Mouse (Mus musculus): ENCODE data around the gene Cyp46a1. TPM values are rescaled to one million over a fixed set of nuclear protein-coding genes. Genes with fewer than 3 reads are reported as not detected.

Gene Cyp46a1
- total RNA-seq, 2 experiments from 2014 or later: 172 to 174 TPM

DNA sequence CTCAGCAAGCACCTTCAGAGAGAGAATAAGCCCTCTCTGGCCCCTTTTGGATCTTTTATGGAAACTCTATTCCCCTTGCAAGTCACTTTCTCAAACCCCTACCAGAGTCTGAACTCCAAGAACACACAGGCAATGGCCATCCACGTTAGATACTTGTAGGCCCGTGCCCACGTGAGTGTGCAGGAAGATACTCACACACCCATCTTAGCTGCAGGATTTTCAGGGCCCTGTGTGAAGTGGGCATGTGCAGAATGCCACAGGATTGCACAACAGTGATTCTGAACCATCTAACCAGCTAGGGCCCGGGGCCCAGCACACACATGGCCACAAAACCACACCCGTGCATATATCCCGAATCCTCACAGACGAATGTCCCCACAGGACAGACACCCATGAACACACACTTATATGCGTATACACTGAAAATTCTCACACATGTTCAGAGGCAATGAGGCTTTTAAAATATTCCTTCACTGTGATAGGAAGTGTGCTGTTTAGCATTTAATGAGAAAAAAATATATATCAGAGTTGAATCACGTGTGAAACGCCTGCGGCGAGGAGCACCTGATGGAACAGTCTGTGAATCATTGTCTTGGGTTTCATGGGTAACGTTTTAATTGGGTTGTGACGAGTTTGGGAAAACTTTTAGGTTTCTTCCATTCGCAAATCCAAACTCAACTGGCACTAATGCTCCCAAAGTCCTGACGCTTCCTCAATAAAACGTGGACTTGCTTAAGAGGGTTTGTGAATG lies 60.5 kb downstream of the Cyp46a1 start:
- DNase-seq (ENCODE audit: extremely low spot score in 1 of 2, low spot score in 1 of 2): no peak

DNA sequence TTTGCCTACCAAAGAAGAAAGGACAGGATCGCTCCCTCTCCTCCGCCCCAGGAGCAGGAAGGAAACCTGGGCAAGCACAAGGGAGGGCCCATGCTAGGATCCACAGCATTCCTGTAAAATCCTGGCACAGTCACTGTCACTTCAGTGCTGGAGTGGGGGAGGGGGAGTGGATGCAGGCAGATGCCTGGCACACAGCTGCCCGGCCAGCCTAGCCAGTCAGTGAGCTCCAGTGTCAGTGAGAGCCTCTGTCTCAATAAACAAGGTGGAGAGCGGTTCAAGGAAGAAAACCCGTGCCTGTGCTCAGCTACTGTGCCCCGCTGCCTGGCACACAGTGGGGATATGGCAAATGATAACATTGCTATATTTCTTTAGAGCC lies 61.1 kb downstream of the Cyp46a1 start:
- no peak for DNase-seq (ENCODE audit: extremely low spot score in 1 of 2, low spot score in 1 of 2)

DNA sequence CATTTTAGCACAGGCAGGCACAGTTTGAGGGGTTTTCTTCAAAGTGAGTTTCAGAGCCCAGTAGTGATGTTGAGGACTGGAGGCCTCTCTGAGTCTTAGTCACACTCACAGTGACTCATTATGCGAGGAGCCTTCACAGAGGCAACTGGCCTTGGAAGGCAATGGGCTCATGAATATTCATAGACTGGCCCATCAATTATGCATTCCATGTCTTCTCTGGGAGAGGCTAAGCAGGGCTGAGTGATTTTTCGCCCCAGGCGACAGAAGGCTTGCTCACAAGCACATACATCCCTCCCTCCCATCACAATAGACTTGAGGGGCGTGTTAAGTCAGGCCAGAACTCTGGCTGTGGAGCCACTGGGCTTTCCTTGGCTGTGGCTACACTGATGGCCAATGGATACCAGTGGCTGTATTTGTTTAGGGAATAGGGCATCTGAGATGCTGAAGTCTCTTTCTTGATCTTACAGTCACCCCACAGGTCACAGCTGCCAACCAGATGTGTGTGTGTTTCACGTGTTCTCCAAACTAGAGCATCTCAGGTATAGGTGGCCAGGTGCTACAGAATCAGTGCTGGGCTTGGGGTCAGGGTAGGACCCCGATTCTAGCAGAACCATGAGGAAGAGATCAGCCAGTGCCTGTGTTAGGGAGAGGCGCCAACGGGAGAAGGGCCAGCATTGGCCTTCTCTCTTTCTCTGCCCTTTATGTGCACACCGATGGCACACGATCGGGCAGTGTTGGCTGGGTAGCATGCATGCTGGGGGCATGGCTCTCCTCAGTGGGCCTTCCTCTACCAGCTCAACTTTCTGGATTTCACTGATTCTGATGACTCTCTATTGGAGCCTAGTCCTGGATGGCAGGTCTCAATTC lies 62.1 kb downstream of the Cyp46a1 start:
- DNase-seq (ENCODE audit: extremely low spot score in 1 of 2, low spot score in 1 of 2): no peak

DNA sequence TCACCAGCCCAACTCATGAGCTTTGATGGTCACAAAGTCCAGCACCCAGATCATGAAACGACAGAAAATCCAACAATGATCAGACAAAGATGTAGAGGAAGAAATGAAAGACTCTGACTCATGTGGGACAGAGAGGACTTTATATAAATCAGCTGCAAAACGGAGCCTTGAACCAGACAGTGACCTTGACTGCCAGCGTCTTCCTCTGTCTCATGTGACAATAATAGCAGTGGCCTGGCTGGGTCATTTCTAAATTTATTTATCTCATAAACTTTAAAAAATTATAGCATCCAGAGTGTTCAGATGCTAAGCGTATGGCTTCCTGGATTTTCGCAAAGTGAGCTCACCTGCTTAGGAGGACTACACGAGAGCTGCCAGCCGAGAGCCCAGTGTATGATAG lies 64.5 kb downstream of the Cyp46a1 start:
- DNase-seq (ENCODE audit: extremely low spot score in 1 of 2, low spot score in 1 of 2): no peak

DNA sequence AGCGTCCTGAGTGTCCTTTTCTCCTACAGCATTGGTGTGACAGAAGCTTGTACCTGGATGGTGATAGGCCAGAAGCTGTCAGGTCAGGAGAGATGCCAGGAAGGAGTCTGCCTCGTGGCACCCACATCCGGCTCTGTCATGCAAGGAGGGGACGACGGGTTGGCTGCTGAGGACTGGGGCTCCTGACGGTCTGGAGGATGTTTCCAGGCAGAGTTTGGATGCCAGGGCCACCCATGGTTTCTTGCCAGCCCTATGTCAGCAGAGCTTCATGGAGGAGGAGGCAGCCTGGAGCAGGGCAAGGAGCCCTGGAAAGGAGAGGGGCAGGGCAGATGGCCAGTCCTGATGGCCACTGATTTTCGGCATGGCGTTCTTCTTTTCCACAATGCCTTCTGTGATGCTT lies 65.0 kb downstream of the Cyp46a1 start:
- no peak for DNase-seq (ENCODE audit: extremely low spot score in 1 of 2, low spot score in 1 of 2)

DNA sequence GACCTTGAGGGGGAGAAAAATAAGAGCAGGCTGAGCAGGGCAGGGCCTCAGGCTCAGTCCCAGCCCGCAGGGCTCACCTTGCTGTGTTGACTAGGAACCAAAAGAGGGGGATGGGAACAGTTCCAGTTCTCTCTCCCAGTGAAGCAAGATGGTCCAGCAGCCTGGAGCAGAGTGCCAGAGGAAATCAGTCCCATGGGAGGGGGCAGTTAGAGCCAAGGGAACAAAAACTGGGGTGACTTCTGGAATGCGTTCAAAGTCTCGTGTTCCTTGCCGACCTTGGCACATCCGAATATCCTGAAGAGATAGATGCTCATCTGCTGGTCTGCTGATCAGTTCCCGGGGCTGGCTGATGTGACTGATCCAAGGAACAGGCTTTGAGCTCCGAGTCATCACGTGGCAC lies 66.8 kb downstream of the Cyp46a1 start:
- no peak for DNase-seq (ENCODE audit: extremely low spot score in 1 of 2, low spot score in 1 of 2)

DNA sequence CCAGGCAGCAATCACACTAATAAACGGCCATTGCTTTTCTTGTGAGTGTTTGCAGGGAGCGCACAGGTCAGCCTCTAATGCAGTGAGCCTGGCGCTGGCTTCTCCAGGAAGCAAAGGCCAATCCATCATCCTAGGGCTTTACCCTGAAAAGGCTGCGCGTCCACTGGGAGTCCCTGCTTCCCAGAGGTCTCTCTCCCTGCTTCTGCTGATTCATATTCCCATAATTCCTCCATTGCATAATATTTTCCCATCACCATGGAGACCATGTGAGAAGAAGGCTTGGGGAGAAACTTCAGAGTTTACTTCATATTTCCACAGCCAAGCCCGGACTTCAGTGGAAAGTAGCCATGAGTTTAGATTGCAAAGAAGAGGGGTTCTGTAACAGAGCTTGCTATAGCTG lies 69.8 kb downstream of the Cyp46a1 start:
- DNase-seq (ENCODE audit: extremely low spot score in 1 of 2, low spot score in 1 of 2): no peak

DNA sequence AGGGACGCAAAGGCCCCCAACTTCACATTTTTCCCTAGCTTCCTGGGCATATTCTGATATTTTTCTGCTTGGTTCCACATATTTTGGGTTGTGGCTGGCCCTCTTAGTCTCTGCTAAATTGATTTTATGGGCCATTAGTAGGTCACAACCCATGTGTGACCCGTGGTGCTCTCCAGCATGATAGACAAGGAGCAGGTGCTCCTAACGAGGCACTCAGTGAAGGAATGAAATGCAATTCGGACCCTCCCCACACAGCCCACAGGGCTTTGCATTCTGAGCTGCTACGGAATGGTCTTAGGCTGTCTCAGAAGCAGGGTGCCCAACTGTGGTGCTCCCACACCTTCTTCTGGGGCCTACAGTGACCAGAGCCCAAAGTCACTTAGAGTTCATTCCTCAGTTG lies 74.9 kb downstream of the Cyp46a1 start:
- DNase-seq (ENCODE audit: extremely low spot score in 1 of 2, low spot score in 1 of 2): no peak

DNA sequence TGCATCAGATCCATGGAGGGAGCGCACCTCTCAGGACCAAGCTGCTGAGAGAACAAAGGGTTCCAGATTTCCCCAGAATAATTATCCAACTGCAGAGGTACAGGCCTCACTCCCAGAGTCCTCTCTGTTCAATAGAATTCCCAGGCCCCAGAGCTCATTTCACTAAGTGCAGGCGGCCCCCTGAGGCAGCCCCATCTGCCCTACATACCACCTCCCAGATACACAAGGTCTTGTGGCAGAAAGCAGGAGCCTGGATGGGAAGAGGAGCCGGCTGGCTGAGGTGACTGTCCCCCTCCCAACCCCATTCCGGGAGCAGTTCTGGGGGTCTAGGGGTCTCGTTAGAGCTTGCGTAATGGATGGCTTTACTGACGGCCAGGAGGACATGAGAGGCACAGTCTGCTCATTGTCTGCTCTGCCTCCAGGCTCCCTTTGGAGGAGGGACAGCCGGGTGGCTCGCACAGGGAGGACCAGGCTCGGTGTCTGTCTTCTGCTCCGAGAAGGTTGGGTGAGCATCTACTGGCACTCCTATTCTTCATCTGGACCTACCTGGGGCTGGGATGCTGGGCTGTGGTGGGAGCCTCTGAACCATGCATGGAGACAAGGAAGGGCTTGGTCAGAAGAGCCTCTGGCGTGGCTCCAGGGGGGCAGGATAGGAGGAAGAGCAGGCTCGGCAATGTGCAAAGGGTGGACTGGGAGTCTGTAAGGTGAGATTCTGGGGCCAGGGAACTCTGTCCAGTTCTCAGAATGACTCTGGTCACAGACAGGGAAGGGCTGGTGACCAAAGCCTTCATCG lies 76.4 kb downstream of the Cyp46a1 start:
- no peak for DNase-seq (ENCODE audit: extremely low spot score in 1 of 2, low spot score in 1 of 2)

Other genes starting within 250 kb of the Cyp46a1 start
- 100 to 1,000 TPM; 127 to 136 TPM for gene Setd3, start 155.1 kb upstream of the Cyp46a1 start, total RNA-seq (2021)
- 10 to 100 TPM; 25.6 to 33.7 TPM for gene Ccnk, start 154.8 kb upstream of the Cyp46a1 start, total RNA-seq (2021)
- 10 to 100 TPM; 66.6 to 71.3 TPM for gene Ccdc85c, start 59.0 kb upstream of the Cyp46a1 start, total RNA-seq (2021)
- 1 to 10 TPM; 5.0 to 5.1 TPM for gene Hhipl1, start 28.1 kb upstream of the Cyp46a1 start, total RNA-seq (2021)
- 10 to 100 TPM; 48.3 to 49.7 TPM for gene Eml1, start 36.6 kb downstream of the Cyp46a1 start, total RNA-seq (2021)
- 100 to 1,000 TPM; 201 to 204 TPM for gene Evl, start 220.3 kb downstream of the Cyp46a1 start, total RNA-seq (2021)

All from layer of hippocampus, postnatal 25 days (tissue).